Mouse (Mus musculus) kidney, adult 2 months (tissue): ENCODE results near the gene Nudt12. TPM values are rescaled to one million over a fixed set of nuclear protein-coding genes. Genes with fewer than 3 reads are reported as not detected.

ENCODE experiments used
- DNase-seq: peaks from one replicate; pipeline ENCODE4 v3.0.0; 2021
- H3K27ac ChIP-seq: fragments of 200-500 bp; 2 replicates; pipeline ENCODE4 v1.5.1; 2012; ENCODE audit warnings: low read depth, low read length, control low read depth, inconsistent platforms; ENCODE audit not compliant: insufficient read depth
- H3K27me3 ChIP-seq: fragments of 200-500 bp; replicated peaks from 2 replicates; pipeline ENCODE4 v1.6.1; 2012; ENCODE audit warnings: mild to moderate bottlenecking, moderate library complexity, low read length, inconsistent platforms; ENCODE audit not compliant: control insufficient read depth, insufficient read depth
- H3K36me3 ChIP-seq: fragments of 200-500 bp; 2 replicates; pipeline ENCODE4 v1.6.1; 2012; ENCODE audit warnings: mild to moderate bottlenecking, moderate library complexity, low read length, inconsistent platforms; ENCODE audit not compliant: control insufficient read depth, insufficient read depth
- H3K4me1 ChIP-seq: fragments of 200-500 bp; 2 replicates; pipeline ENCODE4 v1.6.1; 2011; ENCODE audit warnings: low read length; ENCODE audit not compliant: control insufficient read depth, insufficient read depth
- H3K4me3 ChIP-seq: fragments of 200-500 bp; 2 replicates; pipeline ENCODE4 v1.5.1; 2011; ENCODE audit warnings: mild to moderate bottlenecking, low read depth, low read length, control low read depth; ENCODE audit not compliant: insufficient read depth
- CTCF ChIP-seq: fragments of 200-500 bp; conservative IDR thresholded peaks from 2 replicates; pipeline ENCODE4 v1.5.1; 2011; ENCODE audit warnings: low read depth, mild to moderate bottlenecking, control low read depth, low read length, moderate library complexity, mixed read lengths; ENCODE audit not compliant: insufficient read depth, insufficient read length
- POLR2A ChIP-seq: fragments of 200-500 bp; IDR thresholded peaks from one replicate; pipeline ENCODE4 v1.6.1; 2011; ENCODE audit warnings: low read depth, low read length, control low read depth
- WGBS: fragments of 180-500 bp; shearing (Covaris S2); methylation state at CpG from one replicate; pipeline ENCODE4 v1.1.7; 2018; 5-methylcytosine and 5-hydroxymethylcytosine counted together
- polyA plus RNA-seq: library from polyadenylated mRNA; depleted of rRNA; stranded (reverse); fragments of >200 nt; gene quantifications from 2 replicates; pipeline ENCODE4 v1.2.3, GENCODE M21; 2012; rRNA removed

Nudt12 gene
- 8.8 and 14.0 TPM in 2 replicates for polyA plus RNA-seq

- WGBS = under 1% methylated on average over 22 of the region's 22 CpGs
- peak; percentile 94 for DNase-seq
- H3K36me3 ChIP-seq = no peaks in the 10 kb centered on the region; the same call in 1 of the 2 replicates
- H3K27me3 ChIP-seq = no peaks in the 10 kb centered on the region
- peak within 1 kb of the TSS; percentile 97 for H3K4me3 ChIP-seq
- peak within 1 kb of the TSS; percentile 86 for H3K27ac ChIP-seq
- 0 out of 2 replicates have a peak, but pooled peaks have one; percentile 26 for TF ChIP-seq CTCF
- no peak for TF ChIP-seq POLR2A
- H3K4me1 ChIP-seq = no peaks in the 10 kb centered on the region
Measured at GRCm38 (mm10) chr17:59013091-59013459, at the start of gene Nudt12. TSS of gene Nudt12 (minus strand) at chr17:59013372.

DNA sequence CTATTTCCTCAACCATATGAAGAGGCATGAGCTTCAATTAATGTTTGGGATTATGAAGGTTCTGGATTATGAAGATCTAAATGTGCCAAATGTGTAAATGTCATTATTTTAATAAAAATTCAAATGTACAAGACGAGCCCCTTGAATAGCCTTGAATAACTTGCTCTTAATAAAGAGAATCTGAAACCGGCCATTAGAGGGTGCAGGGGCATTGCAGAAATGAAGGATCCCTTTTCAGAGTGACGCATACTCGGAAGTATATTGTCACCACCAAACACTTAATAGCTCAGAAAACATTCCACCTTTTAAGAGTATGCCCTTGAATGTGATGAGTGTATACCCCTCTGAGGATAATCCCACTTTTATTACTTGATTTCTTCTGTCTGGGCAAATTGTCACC, 40.1 kb upstream of the Nudt12 start:
- WGBS = 52% methylated on average over 4 of the region's 4 CpGs
- no peak for DNase-seq
- Histone ChIP-seq H3K27me3 (no peaks in the 10 kb centered on the region), H3K4me1 (no peaks in the 10 kb centered on the region), H3K36me3 (no peaks in the 10 kb centered on the region), H3K27ac (no peak overlapping the region), H3K4me3 (no peak overlapping the region)
- TF ChIP-seq POLR2A = no peak
- no peak for TF ChIP-seq CTCF

GRCm38 (mm10) chr17:59039754-59040153, 26.6 kb upstream of the Nudt12 start:
- H3K4me1 ChIP-seq = no peaks in the 10 kb centered on the region
- no peak overlapping the region for H3K27ac ChIP-seq
- WGBS = 14% methylated on average over 5 of the region's 5 CpGs
- H3K36me3 ChIP-seq = no peaks in the 10 kb centered on the region
- peak; percentile 27 for DNase-seq
- no peaks in the 10 kb centered on the region for H3K27me3 ChIP-seq
- TF ChIP-seq CTCF (no peak), POLR2A (no peak)
- no peak overlapping the region for H3K4me3 ChIP-seq

- Histone ChIP-seq H3K36me3 (no peaks in the 10 kb centered on the region), H3K27ac (no peak overlapping the region), H3K4me1 (no peaks in the 10 kb centered on the region), H3K4me3 (no peak overlapping the region), H3K27me3 (no peaks in the 10 kb centered on the region)
- DNase-seq = no peak
- no peak for TF ChIP-seq POLR2A
- no peak for TF ChIP-seq CTCF
- 48% methylated on average over 3 of the region's 3 CpGs for WGBS
Measured at GRCm38 (mm10) chr17:59033445-59033844, 20.3 kb upstream of the Nudt12 start.

GRCm38 (mm10) chr17:59026336-59026735, 13.2 kb upstream of the Nudt12 start:
- TF ChIP-seq POLR2A (no peak), CTCF (no peak)
- WGBS = 75% methylated on average over 3 of the region's 3 CpGs
- H3K4me3 ChIP-seq = no peak overlapping the region
- no peak overlapping the region for H3K27ac ChIP-seq
- DNase-seq = no peak
- H3K27me3 ChIP-seq = no peaks in the 10 kb centered on the region
- no peaks in the 10 kb centered on the region for H3K4me1 ChIP-seq
- no peaks in the 10 kb centered on the region for H3K36me3 ChIP-seq

DNA sequence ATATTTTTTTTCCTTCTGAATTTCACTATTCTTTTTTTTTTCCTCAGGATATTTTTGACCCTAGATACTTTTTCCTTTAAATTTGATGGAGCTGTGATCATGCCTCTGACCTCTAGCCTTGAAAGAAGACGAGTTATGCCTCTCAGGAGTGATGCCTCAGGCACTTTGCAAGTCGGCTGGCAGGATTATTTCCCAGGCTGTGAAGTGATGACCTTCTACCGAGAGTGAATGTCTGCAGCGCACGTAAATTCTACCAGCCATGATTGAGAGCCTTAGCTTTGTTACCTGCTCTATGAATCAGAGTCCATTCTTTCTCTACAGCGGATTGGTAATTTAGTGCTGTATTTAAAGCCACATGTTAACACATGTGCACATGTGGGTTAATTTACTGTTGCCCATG, 11.3 kb upstream of the Nudt12 start:
- no peak for TF ChIP-seq POLR2A
- TF ChIP-seq CTCF = no peak
- Histone ChIP-seq H3K27me3 (no peaks in the 10 kb centered on the region), H3K4me1 (no peaks in the 10 kb centered on the region), H3K36me3 (no peaks in the 10 kb centered on the region), H3K4me3 (no peak overlapping the region), H3K27ac (no peak overlapping the region)
- WGBS = 24% methylated on average over 6 of the region's 6 CpGs
- no peak for DNase-seq

- Histone ChIP-seq H3K4me3 (no peak overlapping the region), H3K27me3 (no peaks in the 10 kb centered on the region), H3K36me3 (no peaks in the 10 kb centered on the region), H3K27ac (no peak overlapping the region), H3K4me1 (no peaks in the 10 kb centered on the region)
- peak; percentile 57 for DNase-seq
- TF ChIP-seq POLR2A = no peak
- TF ChIP-seq CTCF = no peak
- 18% methylated on average over 5 of the region's 5 CpGs for WGBS
Measured at GRCm38 (mm10) chr17:59023971-59024370, 10.8 kb upstream of the Nudt12 start.
